9 mouse cellular contexts compared by ENCODE assay signal in genomic region chr1:56289748-56290147, GRCm38 (mm10).
DNase-seq lines count a peak whose midpoint lies in the region; ATAC-seq lines count a peak whose summit lies in the region.
"Had no signal": no experiment of that assay in that cellular context is flagged by ENCODE, and none has a peak within 500 bp of the region (broad histone marks: within the 10 kb centered on the region; RNA-seq: fewer than 3 reads in every experiment).

No protein-coding gene starts in this region.

- peak; percentile 2 for DNase-seq in cerebellum, adult 9-10 months
- DNase-seq in heart, adult 8-10 months (ENCODE audit: low spot score) = peak; percentile 8
- DNase-seq in heart, adult 9 months (ENCODE audit: low spot score in 2 of 2) = no peak
- peak; percentile 59 for DNase-seq in left cerebral cortex, postnatal 4 days
- no peak for DNase-seq in left cerebral cortex, adult 8-10 months (ENCODE audit: low spot score in 2 of 2)
- peak; percentile 46 for DNase-seq in brain, adult 2 months (ENCODE audit: low read depth, low spot score)
- DNase-seq in testis, postnatal 10 days (ENCODE audit: low spot score) = no peak
- DNase-seq: spleen, adult 18-20 months had no signal

- intact Hi-C loops in left cerebral cortex, postnatal 4 days (cut with DNase I) = no loop called here

- no peak for ATAC-seq in cerebellum, adult (ENCODE audit: insufficient number of reproducible peaks, low FRiP score, low TSS enrichment)

Comparison
In these comparisons a context has a peak if more than half of its experiments do, and no peak if none do; other contexts are left out.
1. DNase-seq: peak in cerebellum, adult 9-10 months (single experiment), heart, adult 8-10 months (single experiment), left cerebral cortex, postnatal 4 days (single experiment) and brain, adult 2 months (single experiment); none in heart, adult 9 months (0 of 2), left cerebral cortex, adult 8-10 months (0 of 2) and testis, postnatal 10 days (single experiment).